Mouse (Mus musculus): ENCODE results near the gene Glo1.

Glo1 gene

DNA sequence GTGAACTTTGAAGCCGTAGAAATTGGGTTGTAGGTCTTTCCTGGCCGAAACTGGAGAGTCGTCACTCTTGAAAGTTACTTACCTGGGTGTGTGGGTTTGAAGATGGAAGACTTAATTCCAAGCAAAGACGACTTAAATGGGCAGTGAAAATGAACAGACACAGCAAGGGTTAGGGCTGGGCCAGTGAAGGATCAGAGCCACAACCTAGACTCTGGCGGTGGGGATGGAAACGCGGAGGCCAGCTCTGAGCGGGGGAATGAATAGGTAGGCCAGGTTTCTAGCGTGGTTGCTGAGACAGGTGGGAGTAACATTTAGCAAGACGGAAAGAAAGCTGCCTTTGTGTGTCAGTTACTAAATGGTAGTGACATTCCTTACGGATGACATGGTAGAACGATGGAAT is 49.7 kb downstream of the Glo1 start:
- DNase-seq (ENCODE audit: extremely low spot score): no peak

DNA sequence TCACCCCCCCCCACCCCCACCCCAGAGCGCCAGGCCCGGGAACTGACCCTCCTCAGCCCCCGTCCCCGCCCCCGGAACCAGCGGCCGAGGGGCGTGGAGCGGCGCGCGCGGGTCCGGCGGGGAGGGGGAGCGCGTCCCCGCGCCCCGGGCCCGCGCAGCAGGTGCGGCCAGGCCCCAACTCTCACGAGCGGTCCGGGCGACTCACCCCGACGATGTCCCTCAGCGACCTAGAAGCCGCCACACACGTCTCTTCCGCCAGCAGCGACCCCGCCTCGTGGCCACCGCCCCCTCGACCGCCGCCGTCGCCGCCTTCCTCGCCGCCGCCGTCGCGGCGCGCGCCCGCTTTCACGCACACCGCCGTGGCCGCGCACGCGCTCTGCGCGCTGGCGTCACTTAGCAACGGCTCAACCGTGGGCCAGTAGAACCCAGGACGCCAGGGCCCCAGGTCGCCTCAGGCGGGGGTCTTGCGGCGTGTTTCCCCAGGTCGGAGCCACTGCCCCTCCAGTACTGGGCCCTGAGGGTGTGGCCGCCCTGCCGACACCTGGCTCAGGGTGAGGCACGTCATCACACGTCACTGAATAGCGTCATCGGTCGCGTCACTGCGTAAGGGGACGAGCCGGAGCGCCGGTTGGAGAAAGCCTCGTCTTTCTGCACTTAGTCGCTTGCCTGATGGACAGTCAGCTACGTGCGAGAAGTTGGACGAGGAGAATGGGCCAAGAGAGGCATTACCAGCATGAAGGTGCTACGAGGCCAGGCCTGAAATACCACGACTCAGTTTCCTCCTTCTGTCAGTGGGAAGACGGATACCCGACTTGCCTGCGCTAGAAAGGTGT is 50.5 kb downstream of the Glo1 start, which contains the start of gene Btbd9:
Gene Btbd9 (minus strand): TSS at position 548 of the 833 bp plus-strand sequence.
- DNase-seq (ENCODE audit: extremely low spot score): peak; percentile 91

DNA sequence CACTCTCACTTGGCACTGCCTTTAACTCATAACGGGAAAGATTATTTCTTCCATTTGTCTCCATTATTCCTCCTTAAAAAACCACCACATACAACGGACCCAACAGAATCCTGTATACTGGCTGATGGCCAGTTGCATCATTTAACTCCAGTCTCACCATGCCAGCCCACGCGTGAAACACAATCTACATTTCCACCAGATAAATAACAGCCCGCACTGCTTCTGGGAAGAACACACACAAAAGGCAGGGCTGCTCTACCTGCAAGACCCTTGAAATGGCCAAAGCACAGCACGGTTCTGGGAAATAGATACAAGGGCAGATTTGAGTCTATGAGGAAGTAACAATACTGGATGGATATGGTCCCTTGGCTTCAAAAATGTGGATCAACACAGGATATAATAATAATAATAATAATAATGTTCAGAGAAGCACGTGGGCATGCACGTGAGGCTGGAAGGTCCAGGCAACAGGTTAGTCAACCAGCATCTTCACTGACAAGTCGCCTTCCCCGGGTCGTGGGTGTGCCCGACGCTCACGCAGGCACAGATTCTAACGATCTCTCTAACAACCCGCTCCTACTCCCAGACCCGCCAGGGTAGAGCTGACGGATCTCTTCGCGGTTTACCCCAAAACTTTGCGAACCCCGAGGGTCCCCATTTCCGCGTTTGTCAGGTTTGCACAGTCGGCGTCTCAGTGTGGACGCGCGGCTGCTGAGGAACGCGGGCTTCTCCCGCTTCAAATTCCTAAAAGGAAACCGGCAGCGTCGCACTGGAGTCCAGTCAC is 51.4 kb downstream of the Glo1 start:
- DNase-seq (ENCODE audit: extremely low spot score): no peak

GRCm38 (mm10) chr17:30574783-30575075 is 51.9 kb downstream of the Glo1 start:
- no peak for DNase-seq (ENCODE audit: extremely low spot score)

GRCm38 (mm10) chr17:30573990-30574782 is 52.5 kb downstream of the Glo1 start:
- DNase-seq (ENCODE audit: extremely low spot score): no peak

DNA sequence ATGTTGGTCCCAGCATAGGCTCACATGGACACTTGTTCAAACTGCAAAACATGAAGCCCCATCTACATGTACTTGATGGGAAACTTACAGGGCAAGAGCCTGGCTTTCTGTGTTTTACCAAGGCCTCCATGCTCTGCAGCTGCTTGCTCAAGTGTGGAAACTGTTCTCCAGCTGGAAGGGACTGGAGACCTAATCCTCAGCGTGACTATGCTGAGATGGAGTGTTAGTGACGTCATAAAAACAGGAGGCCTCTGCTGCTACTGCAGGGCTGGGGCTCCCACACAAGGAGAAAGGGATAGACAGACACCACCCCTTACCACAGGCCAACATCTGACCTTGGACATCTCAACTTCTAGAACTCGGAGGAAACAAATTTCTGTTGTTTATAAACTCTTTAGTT is 55.7 kb downstream of the Glo1 start:
- no peak for DNase-seq (ENCODE audit: extremely low spot score)

DNA sequence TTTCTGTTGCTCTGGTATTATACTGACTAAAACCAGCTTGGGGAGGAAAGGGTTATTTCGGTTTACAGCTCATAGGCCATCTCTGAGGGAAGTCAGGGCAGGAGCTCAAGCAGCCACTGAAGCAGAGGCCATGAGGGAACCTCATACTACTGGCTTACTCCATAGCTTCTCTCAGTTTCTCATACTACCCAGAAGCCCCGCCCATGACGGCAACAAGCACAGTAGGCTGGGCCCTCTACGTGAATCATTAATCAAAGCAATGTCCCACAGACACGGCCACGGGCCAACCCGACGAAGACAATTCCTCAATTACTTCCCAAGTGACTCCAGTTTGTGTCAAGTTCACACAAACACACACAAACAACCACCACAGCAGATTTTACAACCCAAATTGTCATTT is 56.5 kb downstream of the Glo1 start:
- no peak for DNase-seq (ENCODE audit: extremely low spot score)

- no peak for DNase-seq (ENCODE audit: extremely low spot score)
These were observed 58.2 kb downstream of the Glo1 start for GRCm38 (mm10) chr17:30568473-30568872.

- DNase-seq (ENCODE audit: extremely low spot score): no peak
These were observed 61.7 kb downstream of the Glo1 start for GRCm38 (mm10) chr17:30564971-30565370.

DNA sequence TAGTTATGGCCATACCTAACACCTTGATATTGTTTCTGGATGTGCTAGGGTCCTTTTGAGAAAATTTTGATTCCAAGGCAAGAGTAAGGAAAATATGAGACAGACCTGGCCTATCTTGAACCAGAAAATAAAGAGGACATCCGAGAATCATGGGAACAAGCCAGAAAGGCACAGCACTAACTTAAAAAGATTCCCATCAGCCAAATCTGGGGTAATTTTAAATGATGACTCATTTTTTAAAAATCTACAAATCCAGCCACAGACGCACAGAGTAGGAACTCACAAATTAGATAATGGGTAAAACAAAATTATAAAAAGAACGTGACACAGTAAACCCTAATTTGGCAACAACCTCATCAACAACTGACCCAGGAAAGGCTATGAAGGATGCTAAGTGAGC is 62.3 kb downstream of the Glo1 start:
- DNase-seq (ENCODE audit: extremely low spot score): no peak

- no peak for DNase-seq (ENCODE audit: extremely low spot score)
These were observed 63.1 kb downstream of the Glo1 start for GRCm38 (mm10) chr17:30563484-30564075.

DNA sequence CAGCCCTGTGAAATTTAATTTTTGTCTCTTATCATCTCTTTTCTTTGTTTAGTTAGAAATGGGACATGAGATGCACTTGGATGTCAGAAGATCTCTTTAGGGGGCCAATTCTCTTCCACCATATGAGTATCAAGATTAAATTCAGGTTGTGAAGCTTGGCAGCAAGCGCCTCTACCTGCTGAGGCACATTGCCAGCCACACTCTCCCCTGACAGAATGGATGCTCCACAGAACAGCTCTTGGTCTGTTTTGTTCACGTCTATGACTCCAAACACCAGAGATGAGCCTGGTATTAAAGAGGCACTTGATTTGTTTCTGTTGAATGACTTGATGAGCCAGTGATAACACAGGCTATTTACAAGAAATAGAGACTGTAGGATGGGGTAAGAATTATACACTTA is 63.9 kb downstream of the Glo1 start:
- no peak for DNase-seq (ENCODE audit: extremely low spot score)

DNA sequence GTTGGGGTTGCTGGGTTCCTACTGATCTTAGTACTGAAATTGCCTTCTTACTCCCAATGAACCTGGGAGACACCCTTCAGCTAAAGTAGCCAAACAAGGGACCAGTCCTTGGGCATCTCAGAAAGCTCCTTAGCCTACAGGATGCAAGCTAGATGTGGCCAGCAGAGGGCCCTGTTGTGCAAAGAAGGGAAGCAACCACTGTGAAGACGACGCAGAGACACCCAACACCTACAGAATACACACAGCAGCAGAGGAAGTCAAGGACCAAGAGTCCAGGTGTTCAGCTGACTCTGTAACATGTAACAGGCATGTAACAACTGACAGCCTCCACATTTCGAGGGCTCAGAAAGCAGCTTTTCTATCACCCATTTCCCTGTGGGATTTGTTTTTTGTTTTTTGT is 67.1 kb downstream of the Glo1 start:
- DNase-seq (ENCODE audit: extremely low spot score): peak; percentile 38

DNA sequence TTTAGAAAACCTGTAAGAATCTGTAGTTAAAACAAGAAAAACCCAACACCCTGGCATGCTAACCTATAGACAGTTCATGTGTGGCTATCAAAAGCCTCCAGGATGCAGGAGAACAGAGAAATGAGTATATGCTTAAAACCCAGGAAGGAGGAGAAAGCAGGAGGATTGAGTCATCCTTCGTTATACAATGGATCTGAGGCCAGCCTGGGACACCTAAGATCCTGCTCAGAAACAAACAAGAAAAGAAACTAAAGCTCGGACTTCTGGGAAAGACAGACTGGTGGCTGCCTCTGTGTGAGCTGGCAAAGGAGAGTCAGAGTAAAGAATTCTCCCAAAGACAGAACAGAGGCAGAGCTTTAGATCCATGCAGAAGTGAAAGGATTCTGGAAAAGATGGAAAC is 68.0 kb downstream of the Glo1 start:
- DNase-seq (ENCODE audit: extremely low spot score): no peak

DNA sequence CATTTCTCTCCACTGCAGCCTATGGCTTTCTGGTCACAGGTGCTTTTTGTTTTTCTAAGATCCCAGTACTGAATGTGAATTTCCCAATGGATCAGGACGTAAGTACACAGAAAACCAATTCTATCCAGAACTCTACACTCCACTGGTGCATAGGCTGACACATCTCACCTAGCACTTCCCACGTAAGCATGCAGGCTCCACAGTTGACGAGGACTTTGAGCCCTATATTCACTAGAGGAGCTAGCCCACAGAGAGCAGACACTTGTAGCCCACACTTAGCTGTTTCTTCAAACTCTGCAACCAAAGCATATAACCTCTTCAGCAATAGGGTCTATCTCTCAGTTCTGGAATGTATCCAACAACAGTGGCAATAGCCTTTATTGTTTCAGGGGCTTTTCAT is 70.2 kb downstream of the Glo1 start:
- no peak for DNase-seq (ENCODE audit: extremely low spot score)

GRCm38 (mm10) chr17:30553027-30553937 is 73.4 kb downstream of the Glo1 start:
- DNase-seq (ENCODE audit: extremely low spot score): no peak

DNA sequence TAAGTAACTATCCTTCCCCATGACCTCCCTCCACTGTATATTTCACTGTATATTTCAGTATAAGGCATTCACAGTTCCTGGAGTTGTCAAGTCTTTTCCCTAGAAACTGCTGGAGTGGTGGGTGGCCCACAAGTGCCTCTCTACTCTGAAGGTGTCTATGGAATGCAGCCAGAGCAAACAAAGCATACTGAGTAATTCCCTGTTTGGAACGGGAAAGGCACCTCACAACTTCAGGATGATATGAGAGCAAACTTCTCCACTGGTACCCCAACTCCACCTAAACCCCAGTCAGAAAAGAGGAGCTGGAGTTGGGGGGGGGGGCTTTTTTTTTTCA is 75.9 kb downstream of the Glo1 start:
- no peak for DNase-seq (ENCODE audit: extremely low spot score)

DNA sequence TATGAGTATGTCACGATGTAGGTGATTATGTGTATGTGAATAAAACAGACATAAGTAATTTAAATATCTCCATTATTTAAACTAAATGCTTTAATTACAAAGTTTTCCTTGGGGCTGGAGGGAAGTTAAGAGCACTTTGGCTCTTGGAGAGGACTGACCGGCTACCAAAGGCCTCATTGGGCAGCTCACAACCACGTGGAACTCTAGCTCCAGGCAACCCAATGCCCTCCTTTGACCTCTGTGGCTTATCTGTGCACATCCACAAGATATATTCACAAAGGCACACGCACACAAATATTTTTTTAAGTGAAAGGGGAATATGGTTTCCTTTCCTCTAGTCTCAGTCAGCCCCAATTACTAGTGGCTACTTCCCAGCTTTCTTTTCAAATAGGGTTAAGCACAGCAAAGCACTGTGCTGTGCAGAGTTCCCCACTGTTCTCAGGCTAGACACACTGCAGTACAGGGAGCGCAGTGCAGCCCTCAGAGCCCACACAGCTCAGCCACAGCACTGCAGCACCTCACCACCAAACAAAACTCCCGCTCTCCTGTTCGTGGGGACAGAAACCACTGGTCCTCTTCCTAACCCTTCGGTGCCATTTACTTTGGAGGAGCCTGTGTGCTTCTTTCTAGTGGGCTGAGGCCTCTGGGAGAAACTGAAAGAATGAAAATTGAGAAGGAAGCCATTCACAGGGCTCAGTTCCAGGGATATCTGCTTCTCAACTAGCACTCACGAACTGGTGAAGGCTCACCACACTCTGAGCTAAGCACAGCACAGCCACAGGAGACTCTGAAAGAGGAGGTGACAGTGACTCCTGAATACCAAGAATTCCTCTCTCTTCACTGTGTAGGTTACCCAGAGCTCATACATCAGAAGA is 76.5 kb downstream of the Glo1 start:
- DNase-seq (ENCODE audit: extremely low spot score): no peak

- DNase-seq (ENCODE audit: extremely low spot score): no peak
These were observed 87.6 kb downstream of the Glo1 start for GRCm38 (mm10) chr17:30539098-30539497.

GRCm38 (mm10) chr17:30536651-30537050 is 90.0 kb downstream of the Glo1 start:
- no peak for DNase-seq (ENCODE audit: extremely low spot score)

Data from embryo, embryonic 9.5 days (tissue).